Mouse (Mus musculus): ENCODE results near the gene Rgcc. TPM values are rescaled to one million over a fixed set of nuclear protein-coding genes. Genes with fewer than 3 reads are reported as not detected.

Gene Rgcc
- 9.5 TPM for polyA plus RNA-seq (2017; shearing (Covaris generic))

GRCm38 (mm10) chr14:79301466-79301875, at the start of gene Rgcc:
Rgcc (minus strand) TSS chr14:79301645.

Other genes starting within 250 kb of the Rgcc start
- gene Zfp957, start 54.3 kb downstream of the Rgcc start, polyA plus RNA-seq (2017; shearing (Covaris generic)), result not detected
- gene Naa16, start 89.1 kb upstream of the Rgcc start, polyA plus RNA-seq (2017; shearing (Covaris generic)), result 62.6 TPM
- gene Mtrf1, start 96.1 kb upstream of the Rgcc start, polyA plus RNA-seq (2017; shearing (Covaris generic)), result 5.7 TPM
- gene Kbtbd7, start 124.9 kb upstream of the Rgcc start, polyA plus RNA-seq (2017; shearing (Covaris generic)), result 2.5 TPM
- 0.31 TPM for gene Kbtbd6, start 150.2 kb upstream of the Rgcc start, polyA plus RNA-seq (2017; shearing (Covaris generic))
- 192 TPM for gene Elf1, start 179.5 kb upstream of the Rgcc start, polyA plus RNA-seq (2017; shearing (Covaris generic))
- gene Wbp4, start 179.9 kb upstream of the Rgcc start, polyA plus RNA-seq (2017; shearing (Covaris generic)), result 34.9 TPM

Measured in activated CD4-positive, CD25-positive, alpha-beta regulatory T cell, adult 9 weeks (primary cell).